Mouse (Mus musculus) adrenal gland (tissue): ENCODE measurements around the gene Amz1.

Source experiments
- intact Hi-C: fragments of 180-260 bp; cut with DNase I; formaldehyde crosslinking; loops from one replicate; pipeline ENCODE4 v1.15.1; 2025

Amz1 gene

GRCm38 (mm10) chr5:140798775-140799174 is 74.8 kb downstream of the Amz1 start:
- intact Hi-C loops, result no loop called here

DNA sequence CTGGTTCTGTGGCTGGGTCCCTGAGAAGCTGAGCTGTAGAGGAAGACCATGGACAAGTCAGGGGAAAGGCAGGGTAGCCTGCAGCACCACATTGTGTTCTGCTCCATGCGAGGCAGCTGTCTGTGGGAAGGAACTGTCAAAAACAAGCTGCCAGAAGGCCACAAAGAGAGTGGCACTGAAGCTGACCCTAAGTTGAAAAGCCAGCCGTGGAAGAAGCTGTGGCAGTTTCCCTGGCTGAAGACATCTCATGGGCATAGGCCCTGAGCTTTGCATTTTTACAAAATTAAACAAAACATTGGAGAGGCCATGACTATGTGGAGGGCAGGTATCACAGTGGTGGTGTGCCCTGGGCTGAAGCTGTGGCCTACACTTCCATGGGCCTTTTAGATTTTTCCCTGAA is 75.3 kb downstream of the Amz1 start:
- intact Hi-C loops, result no loop called here

DNA sequence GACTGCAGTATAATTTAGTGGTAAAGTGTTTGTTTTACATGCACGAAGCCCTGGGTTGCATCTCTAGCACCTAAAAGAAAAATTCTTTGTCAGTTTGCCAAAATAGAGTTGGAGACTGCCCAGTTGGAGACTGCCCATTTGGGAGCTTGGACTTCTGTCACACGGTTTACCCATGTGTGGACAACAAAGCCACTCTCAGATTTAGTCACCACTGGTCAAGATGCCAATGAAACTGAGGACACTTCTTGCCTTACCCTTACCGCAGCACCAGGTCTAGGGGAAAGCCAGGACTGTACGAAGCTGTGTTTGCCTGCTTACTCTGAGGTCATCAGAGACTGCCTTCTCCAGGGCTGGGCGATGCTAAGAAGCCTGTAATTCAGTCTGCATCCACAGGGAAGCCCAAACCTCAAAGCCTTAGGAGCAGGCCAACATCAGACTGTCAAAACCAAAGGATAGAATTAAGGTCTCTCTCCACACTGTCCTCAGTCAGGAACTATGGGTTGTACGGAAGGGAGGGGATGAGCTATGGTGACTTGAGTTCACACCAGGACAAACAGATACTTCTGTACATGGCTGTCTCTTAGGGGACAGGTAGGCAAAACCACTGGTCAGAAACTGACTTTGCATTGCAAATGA is 76.5 kb downstream of the Amz1 start:
- intact Hi-C loops, result no loop called here

DNA sequence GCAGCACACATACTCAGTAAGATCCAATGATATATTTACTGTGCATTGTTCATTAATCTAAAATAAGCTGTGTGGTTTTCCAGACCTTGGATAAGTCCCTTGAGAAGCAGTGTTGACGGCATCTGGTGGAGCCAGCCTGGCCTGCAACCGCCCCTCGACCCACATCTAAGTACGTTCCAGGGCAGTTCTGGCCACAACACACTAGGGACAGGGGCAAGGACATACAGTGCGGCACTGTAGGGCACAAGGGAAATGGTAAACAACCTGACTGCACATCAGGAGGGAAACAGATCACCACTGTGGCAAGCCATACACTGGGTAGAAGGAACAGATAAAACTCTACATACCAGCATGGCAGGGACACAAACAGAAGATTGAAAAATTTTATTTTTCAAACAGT is 77.9 kb downstream of the Amz1 start:
- intact Hi-C loops, result no loop called here

GRCm38 (mm10) chr5:140806252-140806651 is 82.3 kb downstream of the Amz1 start:
- intact Hi-C loops, result no loop called here

- intact Hi-C loops, result no loop called here
Observed at GRCm38 (mm10) chr5:140806939-140807338, 83.0 kb downstream of the Amz1 start.
